Mouse (Mus musculus) megakaryocyte progenitor cell, adult 5-6 weeks (primary cell): ENCODE data around the gene Gpd1l. TPM values are rescaled to one million over a fixed set of nuclear protein-coding genes. Genes with fewer than 3 reads are reported as not detected.

Experiments
- ATAC-seq: replicated peaks from 2 replicates; pipeline ENCODE4 v1.8.0; 2016; ENCODE audit warnings: mild to moderate bottlenecking, moderate TSS enrichment, inconsistent platforms; ENCODE audit not compliant: poor library complexity
- total RNA-seq, 2 experiments: library from RNA; stranded (forward) in 1 of 2; stranded (reverse) in 1 of 2; fragments of 157-497, 149-512 nt in 1 of 2; fragments of 200-1000 nt in 1 of 2; gene quantifications; 2 replicates each; pipeline versions ENCODE4 v1.2.3 to v1.2.4; 2015 to 2017

The Gpd1l gene
- total RNA-seq, 2 experiments from 2014 or later: 25.2 to 30.9 TPM

- no peak for ATAC-seq
Observed at GRCm38 (mm10) chr9:114930464-114931090, 3.2 kb downstream of the Gpd1l start.

GRCm38 (mm10) chr9:114925571-114925970 lies 8.2 kb downstream of the Gpd1l start:
- peak; percentile 75 for ATAC-seq

DNA sequence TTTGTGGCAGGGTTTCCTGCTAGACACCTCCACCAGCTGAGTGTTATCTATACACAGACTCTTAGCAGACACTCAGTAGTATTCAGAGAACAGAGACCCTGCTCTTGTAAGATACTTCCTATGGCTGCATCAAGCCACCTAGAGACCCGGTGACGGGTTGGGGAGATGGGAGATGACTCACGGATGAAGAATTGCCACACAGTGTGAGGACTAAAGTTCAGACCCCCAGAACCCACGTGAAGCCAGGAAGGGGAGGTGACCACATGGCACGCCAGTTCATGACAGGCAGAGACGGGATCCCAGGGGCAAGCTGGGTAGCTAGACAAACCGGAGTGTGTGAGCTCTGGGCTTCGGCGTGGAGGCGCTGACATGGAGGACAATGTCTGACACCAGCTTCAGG lies 8.7 kb downstream of the Gpd1l start:
- ATAC-seq: peak; percentile 43

DNA sequence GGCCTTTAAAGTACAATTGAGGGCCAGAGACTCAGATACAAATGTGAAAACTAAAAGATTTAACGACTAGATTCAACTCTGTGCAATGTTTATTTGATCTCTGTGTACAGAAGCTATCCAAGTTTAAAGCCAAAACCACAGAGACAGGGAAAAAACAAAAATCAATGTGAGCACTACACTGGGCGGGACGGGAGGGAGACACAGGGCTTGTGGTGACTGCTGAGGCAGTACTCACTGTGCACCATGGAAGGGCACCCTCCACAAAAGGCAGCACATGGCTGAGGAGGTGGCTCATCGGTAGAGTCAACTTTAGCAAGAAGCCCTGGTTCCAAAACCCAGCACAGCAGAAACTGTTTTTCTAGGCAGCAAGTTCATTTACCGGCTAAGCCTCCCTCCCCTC lies 9.3 kb downstream of the Gpd1l start:
- no peak for ATAC-seq

DNA sequence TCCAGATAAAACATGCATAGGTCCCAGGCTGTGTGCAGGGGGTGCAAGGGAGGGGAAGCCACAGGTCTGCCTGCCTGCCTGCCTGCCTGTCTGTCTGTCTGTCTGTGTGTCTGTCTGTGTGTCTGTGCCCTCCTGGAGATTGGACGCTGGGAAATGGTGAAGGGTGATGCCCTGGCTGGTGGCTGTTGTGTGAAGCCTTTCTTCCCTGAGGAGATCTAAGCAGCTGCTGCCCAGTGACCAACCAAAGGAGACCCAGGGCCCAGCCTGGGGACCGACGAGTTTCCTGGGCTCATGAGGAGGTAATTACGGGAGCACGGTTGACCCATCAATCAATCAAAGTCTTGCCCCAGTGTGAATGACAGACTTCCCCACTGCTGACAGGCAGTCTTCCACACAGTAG lies 11.6 kb downstream of the Gpd1l start:
- no peak for ATAC-seq

DNA sequence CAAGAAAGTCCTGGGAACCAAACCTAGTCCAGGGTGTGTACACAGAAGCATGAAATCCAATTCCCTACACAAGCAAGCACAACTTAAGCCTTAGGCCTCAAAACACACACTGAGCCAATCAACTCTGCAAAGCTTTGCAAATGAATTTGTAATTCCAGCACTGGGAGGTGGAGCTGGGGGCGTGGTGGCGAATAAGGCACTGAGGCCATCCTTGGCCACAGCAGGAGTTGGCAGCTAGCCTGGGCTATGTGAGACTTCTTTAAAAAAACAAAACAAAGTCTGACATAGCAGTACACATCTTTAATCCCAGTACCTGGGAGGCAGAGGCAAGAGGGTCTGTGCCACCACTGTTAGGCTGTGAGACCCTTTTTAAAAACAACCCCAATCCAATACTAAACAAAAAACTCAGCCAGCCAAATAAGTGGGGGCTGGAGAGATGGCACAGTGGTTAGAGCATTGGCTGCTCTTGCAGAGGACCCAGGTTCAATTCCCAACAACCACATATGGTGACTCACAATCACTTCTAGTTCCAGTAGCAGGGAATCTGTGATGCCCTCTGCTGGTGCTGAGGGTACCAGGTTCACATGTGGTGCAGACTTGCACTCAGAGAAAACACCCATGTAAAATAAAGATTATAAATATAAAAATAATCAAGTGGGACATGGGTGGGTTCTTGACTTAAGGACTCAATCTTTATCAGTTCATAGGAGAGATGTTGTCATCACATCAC lies 12.3 kb downstream of the Gpd1l start:
- no peak for ATAC-seq

- peak; percentile 43 for ATAC-seq
Observed at GRCm38 (mm10) chr9:114920569-114920968, 13.2 kb downstream of the Gpd1l start.

GRCm38 (mm10) chr9:114912680-114913649 lies 20.8 kb downstream of the Gpd1l start:
- ATAC-seq: peak; percentile 74

DNA sequence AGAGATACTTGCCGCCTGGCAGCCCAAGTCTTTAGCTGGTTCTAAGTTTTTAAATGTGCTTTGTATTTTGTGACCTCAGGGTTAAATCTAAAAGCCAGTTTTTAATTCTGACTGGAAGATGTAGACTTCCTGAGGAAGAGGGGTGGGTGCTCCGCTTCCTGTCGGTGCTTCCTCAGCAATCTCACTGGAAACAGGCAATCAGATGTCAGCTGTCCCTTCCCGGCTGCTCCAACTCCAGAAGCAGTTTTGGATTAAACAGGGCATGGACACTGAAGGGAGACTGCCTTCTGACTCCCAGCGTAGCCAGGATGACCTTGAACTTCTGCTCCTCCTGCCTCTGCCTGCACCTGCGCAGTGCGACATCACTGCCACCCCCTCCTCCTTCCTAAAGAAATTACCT lies 26.3 kb downstream of the Gpd1l start:
- ATAC-seq: no peak

- no peak for ATAC-seq
Observed at GRCm38 (mm10) chr9:114895919-114896318, 37.9 kb downstream of the Gpd1l start.

DNA sequence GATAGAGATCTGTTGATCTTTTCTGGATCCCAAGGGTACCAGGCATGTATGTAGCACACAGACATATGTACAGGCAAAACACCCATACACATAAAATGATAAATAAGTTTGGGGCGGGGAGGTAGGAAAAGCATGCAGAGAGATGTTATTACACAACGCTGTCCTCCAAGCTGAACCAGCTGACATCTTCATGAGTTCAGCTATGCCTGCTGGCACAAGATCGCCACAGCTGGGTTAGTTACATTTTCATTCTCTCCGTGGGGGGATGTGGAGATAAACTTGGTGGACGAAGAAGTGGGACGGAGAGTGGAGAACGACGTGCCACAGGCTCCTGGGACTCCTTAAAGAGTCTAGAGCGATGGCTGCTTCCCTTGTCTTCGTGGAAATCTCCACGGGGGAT lies 40.8 kb downstream of the Gpd1l start:
- no peak for ATAC-seq

DNA sequence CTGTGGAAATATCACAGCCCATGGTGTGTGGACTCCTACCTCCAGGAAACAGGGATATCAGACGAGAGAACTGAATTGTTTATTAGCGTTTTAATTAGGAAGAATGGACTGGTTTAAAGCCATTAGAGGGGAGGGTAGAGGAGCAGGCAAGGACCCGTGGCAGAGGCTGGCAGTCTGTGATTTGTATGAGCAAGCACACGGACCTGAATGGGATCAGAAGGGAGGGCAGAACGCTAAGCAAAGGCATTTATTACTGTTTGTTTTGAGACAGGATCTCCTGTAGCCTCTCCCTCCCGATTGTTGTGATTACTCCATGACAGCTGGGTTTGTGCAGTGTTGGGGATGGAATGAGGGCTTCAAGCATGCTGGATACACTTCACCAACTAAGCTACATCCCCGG lies 43.4 kb downstream of the Gpd1l start:
- ATAC-seq: no peak

DNA sequence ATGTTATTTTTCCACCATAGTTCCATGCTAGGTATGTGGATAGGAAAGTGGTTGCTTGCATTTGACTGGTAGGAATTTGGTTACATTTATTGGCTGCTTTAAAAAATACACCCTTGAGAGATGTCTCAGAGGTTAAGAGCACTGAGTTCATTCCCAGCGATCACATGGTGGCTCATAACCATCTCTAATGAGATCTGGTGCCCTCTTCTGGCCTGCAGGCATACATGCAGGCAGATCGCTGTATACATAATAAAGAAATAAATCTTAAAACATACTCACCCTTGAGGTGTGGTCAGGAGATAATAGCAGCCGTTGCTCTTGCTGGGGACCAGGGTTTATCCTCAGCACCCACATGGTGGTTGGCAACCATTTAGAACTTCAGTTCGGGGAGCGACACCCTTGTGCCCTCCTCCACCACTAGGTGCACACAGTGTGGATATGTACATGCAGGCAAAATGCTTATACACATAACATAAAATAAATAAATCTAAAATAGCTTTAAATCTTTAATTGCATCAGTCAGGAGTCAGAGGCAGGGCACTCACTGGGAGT lies 44.9 kb downstream of the Gpd1l start:
- ATAC-seq: peak; percentile 52

- peak; percentile 76 for ATAC-seq
Observed at GRCm38 (mm10) chr9:114887699-114888098, 46.1 kb downstream of the Gpd1l start.

DNA sequence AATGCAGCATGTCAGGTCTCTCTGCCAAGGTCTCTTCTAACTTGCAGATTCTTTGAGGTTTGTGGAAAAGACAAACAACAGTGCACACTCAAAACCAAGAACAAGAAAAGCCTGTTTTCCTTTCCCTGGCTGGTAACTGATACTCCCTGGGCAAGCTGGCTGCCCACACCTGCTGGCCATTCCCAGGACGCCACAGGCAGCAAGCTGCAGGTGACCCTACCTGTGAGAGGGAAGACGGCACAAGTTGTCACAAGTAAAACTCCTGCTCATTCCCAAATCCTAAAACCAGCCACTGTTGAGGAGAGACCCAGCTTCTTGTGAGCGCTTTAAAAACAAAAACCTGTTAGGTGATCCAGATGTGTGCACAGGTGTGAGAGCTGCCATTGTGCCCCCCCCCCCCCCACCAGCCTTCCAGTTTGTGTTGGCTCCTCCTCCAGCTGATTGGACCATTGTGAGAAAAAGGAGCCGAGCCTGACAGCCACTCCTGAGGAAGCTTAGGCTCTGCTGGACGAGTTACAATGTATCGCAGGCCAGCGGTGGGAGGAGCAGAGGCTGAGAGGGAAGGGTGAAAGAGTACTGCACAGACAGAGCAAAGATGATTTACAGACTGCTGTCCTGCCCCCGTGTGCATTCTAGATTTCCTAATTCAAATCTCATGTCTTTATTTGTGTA lies 47.7 kb downstream of the Gpd1l start:
- ATAC-seq: no peak

DNA sequence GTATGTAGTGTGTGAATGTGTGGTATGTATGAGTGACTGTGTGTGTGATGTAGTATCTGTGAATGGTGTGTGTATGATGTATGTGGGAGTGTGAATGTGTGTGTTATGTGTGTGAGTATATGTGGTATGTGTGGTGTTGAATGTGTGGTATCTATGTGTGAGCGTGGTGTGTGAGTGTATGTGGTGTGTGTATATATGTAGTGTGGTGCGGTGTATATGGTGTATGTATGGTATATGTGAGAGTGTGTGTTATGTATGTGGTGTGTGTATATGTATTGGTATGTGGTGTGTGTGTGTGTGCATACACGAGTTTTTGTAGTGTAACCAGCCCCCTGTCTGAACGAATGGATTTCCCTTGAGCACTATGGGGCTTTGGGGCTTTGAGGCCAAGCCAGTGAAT lies 48.2 kb downstream of the Gpd1l start:
- ATAC-seq: no peak

GRCm38 (mm10) chr9:114881977-114882376 lies 51.8 kb downstream of the Gpd1l start:
- no peak for ATAC-seq

DNA sequence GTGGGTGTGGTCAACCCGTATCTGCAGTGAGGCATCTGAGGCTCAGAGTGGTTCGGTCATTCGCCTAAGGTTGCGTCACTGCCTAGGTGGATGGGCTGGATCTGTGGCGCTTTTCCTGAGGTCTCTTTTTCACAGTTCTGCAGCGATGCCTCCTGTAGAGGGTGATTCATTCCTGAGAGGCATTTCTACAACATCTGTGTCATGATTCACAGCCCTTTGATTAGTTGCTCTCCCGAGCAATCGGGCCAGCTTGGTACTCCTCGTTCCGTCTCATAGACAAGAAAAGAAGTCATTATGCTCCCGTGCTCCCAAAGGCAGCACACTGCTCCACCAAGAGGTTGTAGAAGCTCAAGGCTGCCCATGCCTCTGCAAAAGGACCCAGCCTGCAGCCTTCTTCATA lies 78.5 kb downstream of the Gpd1l start:
- peak; percentile 43; the same call in 1 of the 2 replicates for ATAC-seq

- no peak for ATAC-seq
Observed at GRCm38 (mm10) chr9:114854686-114855085, 79.1 kb downstream of the Gpd1l start.

DNA sequence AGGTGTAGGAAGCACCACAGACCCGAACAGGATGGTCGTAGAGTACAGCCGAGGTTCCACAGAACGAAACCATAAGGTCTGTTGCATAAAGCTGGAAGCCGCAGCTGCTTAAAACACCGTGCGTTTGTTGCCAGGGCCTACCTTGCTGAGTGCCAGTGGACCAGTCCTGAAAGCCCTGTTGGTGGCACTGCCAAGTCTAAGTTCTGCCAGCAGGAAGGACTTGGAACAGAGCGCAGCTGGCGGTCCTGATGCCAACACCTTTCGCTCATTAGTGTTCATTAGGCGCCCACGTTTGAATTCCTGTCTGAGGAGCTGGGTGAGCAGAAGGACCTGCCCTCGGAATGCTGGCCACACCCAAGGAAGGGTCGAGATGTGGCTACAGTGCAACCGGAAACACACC lies 80.5 kb downstream of the Gpd1l start:
- no peak for ATAC-seq
